Mouse (Mus musculus): ENCODE measurements around the gene Ephb1.

- no peak for TF ChIP-seq POLR2A (IDR thresholded peaks at IDR 0.05; ENCODE audit: insufficient read length, low read depth)
- TF ChIP-seq TCF3 (IDR thresholded peaks at IDR 0.05; ENCODE audit: insufficient read length, low read depth): no peak
- no peak for TF ChIP-seq USF1 (IDR thresholded peaks at IDR 0.05; ENCODE audit: low read depth)
- no peak for TF ChIP-seq POLR2AphosphoS2 (IDR thresholded peaks at IDR 0.05; ENCODE audit: insufficient read length, low read depth)
- TF ChIP-seq MAX (IDR thresholded peaks at IDR 0.05; ENCODE audit: low read depth): no peak
- no peak for TF ChIP-seq MYOG (IDR thresholded peaks at IDR 0.05; ENCODE audit: control insufficient read depth in 1 of 3, insufficient read depth in 1 of 3, insufficient read length in 2 of 3, low read depth in 2 of 3)
These were observed 215.3 kb downstream of the Ephb1 start for GRCm38 (mm10) chr9:102139181-102139580.

Measured in myocyte (in vitro differentiated cells).